Mouse (Mus musculus) heart, postnatal 0 days (tissue): Measurements from ENCODE around the gene Nbeal2. TPM values are rescaled to one million over a fixed set of nuclear protein-coding genes. Genes with fewer than 3 reads are reported as not detected.

Experiments used
- ATAC-seq: fragments of 200-750 bp; cut with Nextera tagmentation; 2 replicates; pipeline ENCODE4 v1.8.0; 2017; ENCODE audit warnings: low read depth, moderate number of reproducible peaks, moderate library complexity; ENCODE audit not compliant: insufficient read depth
- DNase-seq: peaks from one replicate; pipeline ENCODE4 v3.0.0-alpha.2; 2016; ENCODE audit warnings: low spot score
- H3K27ac ChIP-seq: fragments of 300-500 bp; sonication (generic); 2 replicates; pipeline ENCODE4 v1.5.1; 2014; ENCODE audit warnings: low read depth, mild to moderate bottlenecking
- H3K27me3 ChIP-seq: fragments of 300-500 bp; sonication (generic); 2 replicates; pipeline ENCODE4 v1.6.1; 2014; ENCODE audit warnings: low read length, mixed read lengths; ENCODE audit not compliant: control insufficient read depth, insufficient read depth
- H3K36me3 ChIP-seq: fragments of 300-500 bp; sonication (generic); replicated peaks from 2 replicates; pipeline ENCODE4 v1.6.1; 2014; ENCODE audit warnings: low read length, mixed read lengths; ENCODE audit not compliant: control insufficient read depth, insufficient read depth
- H3K4me1 ChIP-seq: fragments of 300-500 bp; sonication (generic); 2 replicates; pipeline ENCODE4 v1.6.1; 2014; ENCODE audit warnings: antibody characterized with exemption; ENCODE audit not compliant: control insufficient read depth, insufficient read depth
- H3K4me2 ChIP-seq: fragments of 300-500 bp; sonication (generic); 2 replicates; pipeline ENCODE4 v1.6.1; 2014; ENCODE audit warnings: low read depth, mild to moderate bottlenecking, low read length, moderate library complexity
- H3K4me3 ChIP-seq: fragments of 300-500 bp; sonication (generic); 2 replicates; pipeline ENCODE4 v1.5.1; 2014; ENCODE audit warnings: low read depth, low read length
- H3K9ac ChIP-seq: fragments of 300-500 bp; sonication (generic); replicated peaks from 2 replicates; pipeline ENCODE4 v1.6.1; 2014; ENCODE audit warnings: low read depth, low read length, mixed read lengths
- H3K9me3 ChIP-seq: fragments of 300-500 bp; sonication (generic); replicated peaks from 2 replicates; pipeline ENCODE4 v1.6.1; 2016; ENCODE audit warnings: low read length; ENCODE audit not compliant: control insufficient read depth
- CTCF ChIP-seq: IDR thresholded peaks from 2 replicates; pipeline ENCODE4 v1.5.1; 2016; ENCODE audit warnings: antibody characterized with exemption, control low read depth, low read depth
- EP300 ChIP-seq: IDR thresholded peaks from 2 replicates; pipeline ENCODE4 v1.6.1; 2016; ENCODE audit warnings: antibody characterized with exemption, low read depth
- WGBS: fragments of 180-500 bp; shearing (Covaris S2); extraction: QIAGEN DNeasy Blood & Tissue Kit; methylation state at CpG from one replicate; pipeline ENCODE4 v1.1.7; 2014; 5-methylcytosine and 5-hydroxymethylcytosine counted together
- microRNA-seq: library from miRNA; unstranded; fragments of <30 nt; microRNA quantifications from one replicate; pipeline ENCODE4, GENCODE M21; 2016
- polyA plus RNA-seq: library from polyadenylated mRNA; unstranded; fragments of >200 nt; fragmentation: Nextera tagmentation; extraction: Ambion mirVana; gene quantifications from 2 replicates; pipeline ENCODE4 v1.2.1, GENCODE M21; 2015
- total RNA-seq: library from RNA; depleted of rRNA; stranded (reverse); fragments of >200 nt; gene quantifications from 2 replicates; pipeline ENCODE4 v1.2.3, GENCODE M21; 2014; ENCODE audit warnings: low replicate concordance; rRNA removed

The Nbeal2 gene
- total and polyA plus RNA-seq, 2 experiments from 2014 or later = 1.6 to 12.9 TPM

GRCm38 (mm10) chr9:110611471-110611870 lies 42.5 kb downstream of the Nbeal2 start:
- 78% methylated on average over 3 of the region's 3 CpGs for WGBS
- DNase-seq = no peak
- peaks cover 65% of the 10 kb centered on the region for H3K36me3 ChIP-seq

GRCm38 (mm10) chr9:110583521-110583920 lies 70.4 kb downstream of the Nbeal2 start:
- 68% methylated on average over 1 of the region's 1 CpGs for WGBS
- Histone ChIP-seq H3K27me3 (no peaks in the 10 kb centered on the region), H3K4me2 (no peak overlapping the region), H3K9ac (no peak overlapping the region), H3K9me3 (no peaks in the 10 kb centered on the region), H3K27ac (no peak overlapping the region), H3K4me3 (no peak overlapping the region), H3K4me1 (peaks cover 4% of the 10 kb centered on the region; the same call in 1 of the 2 replicates), H3K36me3 (peaks cover 19% of the 10 kb centered on the region)
- ATAC-seq (no peak), DNase-seq (no peak)
- TF ChIP-seq CTCF = no peak
- no peak for TF ChIP-seq EP300

More at GRCm38 (mm10) chr9:110611471-110611870, 42.5 kb downstream of the Nbeal2 start:
- no peak overlapping the region for H3K9ac ChIP-seq
- no peak overlapping the region for H3K4me2 ChIP-seq
- no peak overlapping the region for H3K4me3 ChIP-seq
- no peaks in the 10 kb centered on the region for H3K9me3 ChIP-seq
- TF ChIP-seq CTCF (no peak), EP300 (no peak)
- H3K27me3 ChIP-seq = no peaks in the 10 kb centered on the region
- no peaks in the 10 kb centered on the region for H3K4me1 ChIP-seq
- H3K27ac ChIP-seq = no peak overlapping the region
- ATAC-seq = no peak

- no peak overlapping the region for H3K4me3 ChIP-seq
- no peak overlapping the region for H3K27ac ChIP-seq
- H3K9ac ChIP-seq = no peak overlapping the region
- no peak overlapping the region for H3K4me2 ChIP-seq
- H3K4me1 ChIP-seq = peaks cover 4% of the 10 kb centered on the region; the same call in 1 of the 2 replicates
- DNase-seq = no peak
- H3K27me3 ChIP-seq = no peaks in the 10 kb centered on the region
- TF ChIP-seq CTCF (no peak), EP300 (no peak)
- no peak for ATAC-seq
- 88% methylated on average over 2 of the region's 2 CpGs for WGBS
- peaks cover 24% of the 10 kb centered on the region for H3K36me3 ChIP-seq
- H3K9me3 ChIP-seq = no peaks in the 10 kb centered on the region
Observed at GRCm38 (mm10) chr9:110582161-110582560, 71.8 kb downstream of the Nbeal2 start.

Small RNA genes within 50 kb of the gene (microRNA-seq; reads per million reads assigned to microRNA genes)
- gene Mir8107 = not detected

Other genes starting within 250 kb of the Nbeal2 start
- 7.3 and 16.4 TPM in 2 replicates for gene Ptpn23, start 245.9 kb downstream of the Nbeal2 start, total RNA-seq
- gene Ptpn23, start 245.9 kb downstream of the Nbeal2 start, polyA plus RNA-seq = 6.7 TPM in 2 replicates
- 1.8 and 2.6 TPM in 2 replicates for gene Ngp, start 234.4 kb downstream of the Nbeal2 start, total RNA-seq
- 1.8 and 2.4 TPM in 2 replicates for gene Ngp, start 234.4 kb downstream of the Nbeal2 start, polyA plus RNA-seq
- 4.9 and 6.6 TPM in 2 replicates for gene Klhl18, start 177.5 kb downstream of the Nbeal2 start, total RNA-seq
- 4.2 and 4.3 TPM in 2 replicates for gene Klhl18, start 177.5 kb downstream of the Nbeal2 start, polyA plus RNA-seq
- gene Kif9, start 177.2 kb downstream of the Nbeal2 start, total RNA-seq = 0.70 TPM in 1 of 2 replicates, not detected in the other
- gene Kif9, start 177.2 kb downstream of the Nbeal2 start, polyA plus RNA-seq = 0.29 and 0.37 TPM in 2 replicates
- gene Setd2, start 121.6 kb downstream of the Nbeal2 start, total RNA-seq = 27.5 and 33.2 TPM in 2 replicates
- 12.7 and 13.0 TPM in 2 replicates for gene Setd2, start 121.6 kb downstream of the Nbeal2 start, polyA plus RNA-seq
- 7.9 and 22.8 TPM in 2 replicates for gene Nradd, start 29.7 kb downstream of the Nbeal2 start, total RNA-seq
- gene Nradd, start 29.7 kb downstream of the Nbeal2 start, polyA plus RNA-seq = 10.4 and 11.5 TPM in 2 replicates
- gene Ccdc12, start 2.3 kb upstream of the Nbeal2 start, total RNA-seq = 52.9 and 95.9 TPM in 2 replicates
- 134 and 143 TPM in 2 replicates for gene Ccdc12, start 2.3 kb upstream of the Nbeal2 start, polyA plus RNA-seq
- 7,206 and 8,752 TPM in 2 replicates for gene Myl3, start 87.7 kb upstream of the Nbeal2 start, total RNA-seq
- 7,883 and 7,975 TPM in 2 replicates for gene Myl3, start 87.7 kb upstream of the Nbeal2 start, polyA plus RNA-seq
- 34.2 and 41.8 TPM in 2 replicates for gene Pth1r, start 93.0 kb upstream of the Nbeal2 start, total RNA-seq
- gene Pth1r, start 93.0 kb upstream of the Nbeal2 start, polyA plus RNA-seq = 11.4 and 12.0 TPM in 2 replicates
- not detected in 2 replicates for gene Prss42, start 144.0 kb upstream of the Nbeal2 start, total RNA-seq
- not detected in 2 replicates for gene Prss42, start 144.0 kb upstream of the Nbeal2 start, polyA plus RNA-seq
- not detected in 2 replicates for gene Prss44, start 159.8 kb upstream of the Nbeal2 start, total RNA-seq
- not detected in 2 replicates for gene Prss44, start 159.8 kb upstream of the Nbeal2 start, polyA plus RNA-seq
- not detected in 2 replicates for gene Prss43, start 172.5 kb upstream of the Nbeal2 start, total RNA-seq
- gene Prss43, start 172.5 kb upstream of the Nbeal2 start, polyA plus RNA-seq = 0.04 TPM in 1 of 2 replicates, not detected in the other
- not detected in 2 replicates for gene Prss45, start 180.4 kb upstream of the Nbeal2 start, total RNA-seq
- gene Prss45, start 180.4 kb upstream of the Nbeal2 start, polyA plus RNA-seq = 0.15 TPM in 1 of 2 replicates, not detected in the other
- gene Prss46, start 190.3 kb upstream of the Nbeal2 start, total RNA-seq = not detected in 2 replicates
- not detected in 2 replicates for gene Prss46, start 190.3 kb upstream of the Nbeal2 start, polyA plus RNA-seq
- gene Prss50, start 203.8 kb upstream of the Nbeal2 start, total RNA-seq = not detected in 2 replicates
- 0.08 TPM in 1 of 2 replicates, not detected in the other for gene Prss50, start 203.8 kb upstream of the Nbeal2 start, polyA plus RNA-seq
- 5.5 and 6.0 TPM in 2 replicates for gene Als2cl, start 225.7 kb upstream of the Nbeal2 start, total RNA-seq
- gene Als2cl, start 225.7 kb upstream of the Nbeal2 start, polyA plus RNA-seq = 1.3 and 2.1 TPM in 2 replicates
- 2.1 TPM in 1 of 2 replicates, not detected in the other for gene Tmie, start 226.0 kb upstream of the Nbeal2 start, total RNA-seq
- 0.71 and 0.81 TPM in 2 replicates for gene Tmie, start 226.0 kb upstream of the Nbeal2 start, polyA plus RNA-seq